Mouse (Mus musculus): ENCODE measurements around the gene Rac3. TPM values are rescaled to one million over a fixed set of nuclear protein-coding genes. Genes with fewer than 3 reads are reported as not detected.
"Not testable (repeated sequence)": the region's sequence is repeated elsewhere in the genome, so short reads cannot be mapped to it uniquely, and the experiment has no call there.

Gene Rac3
- total RNA-seq (2021) = 1 to 10 TPM; 1.3 to 1.6 TPM
- long read RNA-seq, experiment 1 = 0 reads
- long read RNA-seq, experiment 2 = 0 reads

DNA sequence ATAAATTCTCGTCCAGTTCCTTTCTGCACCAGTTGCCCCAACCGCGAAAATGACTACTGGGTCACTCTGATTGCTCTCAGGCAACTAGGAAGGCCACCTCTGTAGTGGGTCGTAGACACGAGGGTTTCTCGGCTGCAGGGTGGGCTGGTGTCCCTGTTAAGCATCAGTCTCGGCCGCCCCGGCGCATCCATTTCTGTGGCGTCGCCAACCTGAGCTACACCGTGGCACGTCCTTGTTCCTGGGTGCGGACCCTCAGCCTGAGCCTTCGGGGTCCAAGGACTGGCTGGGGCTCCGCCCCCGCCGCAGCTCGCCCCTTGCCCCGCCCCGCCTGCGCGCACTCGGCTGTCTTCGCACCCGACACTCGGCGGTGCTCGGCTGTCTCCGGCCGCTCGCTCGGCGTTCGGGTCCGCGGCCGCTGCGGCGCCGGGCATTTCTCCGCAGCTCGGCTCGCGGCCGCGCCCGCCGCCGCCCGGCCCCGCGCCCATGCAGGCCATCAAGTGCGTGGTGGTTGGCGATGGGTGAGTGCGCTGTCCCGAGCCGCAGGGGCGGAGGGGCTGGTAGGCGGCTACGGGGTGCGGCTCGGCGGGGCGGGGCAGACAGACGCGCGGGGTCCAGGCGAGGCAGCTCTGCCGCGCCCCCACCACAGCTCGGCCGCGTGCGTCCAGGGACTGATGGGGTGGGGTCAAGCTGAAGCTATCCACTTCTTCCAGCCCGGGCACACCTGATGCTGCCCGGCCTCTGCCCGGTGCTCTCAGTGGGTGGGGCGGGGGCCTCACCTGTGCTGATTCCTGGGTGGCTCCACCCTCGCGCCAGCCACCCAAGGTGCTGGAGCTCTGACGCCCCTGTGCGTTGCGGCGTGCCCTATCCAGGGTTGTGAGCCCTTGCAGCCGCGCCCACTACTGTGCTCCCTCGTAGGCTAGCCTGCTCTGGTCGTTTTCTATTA is at the start of gene Rac3:
Gene Rac3 (plus strand): TSS at position 347 of the 943 bp plus-strand sequence.
- DNase-seq = peak; percentile 75 to 76
- intact Hi-C loops (cut with DNase I) = loop anchor here (5.0 kb wide), 1 partner anchor 181 kb away; no protein-coding TSS in a partner anchor

DNA sequence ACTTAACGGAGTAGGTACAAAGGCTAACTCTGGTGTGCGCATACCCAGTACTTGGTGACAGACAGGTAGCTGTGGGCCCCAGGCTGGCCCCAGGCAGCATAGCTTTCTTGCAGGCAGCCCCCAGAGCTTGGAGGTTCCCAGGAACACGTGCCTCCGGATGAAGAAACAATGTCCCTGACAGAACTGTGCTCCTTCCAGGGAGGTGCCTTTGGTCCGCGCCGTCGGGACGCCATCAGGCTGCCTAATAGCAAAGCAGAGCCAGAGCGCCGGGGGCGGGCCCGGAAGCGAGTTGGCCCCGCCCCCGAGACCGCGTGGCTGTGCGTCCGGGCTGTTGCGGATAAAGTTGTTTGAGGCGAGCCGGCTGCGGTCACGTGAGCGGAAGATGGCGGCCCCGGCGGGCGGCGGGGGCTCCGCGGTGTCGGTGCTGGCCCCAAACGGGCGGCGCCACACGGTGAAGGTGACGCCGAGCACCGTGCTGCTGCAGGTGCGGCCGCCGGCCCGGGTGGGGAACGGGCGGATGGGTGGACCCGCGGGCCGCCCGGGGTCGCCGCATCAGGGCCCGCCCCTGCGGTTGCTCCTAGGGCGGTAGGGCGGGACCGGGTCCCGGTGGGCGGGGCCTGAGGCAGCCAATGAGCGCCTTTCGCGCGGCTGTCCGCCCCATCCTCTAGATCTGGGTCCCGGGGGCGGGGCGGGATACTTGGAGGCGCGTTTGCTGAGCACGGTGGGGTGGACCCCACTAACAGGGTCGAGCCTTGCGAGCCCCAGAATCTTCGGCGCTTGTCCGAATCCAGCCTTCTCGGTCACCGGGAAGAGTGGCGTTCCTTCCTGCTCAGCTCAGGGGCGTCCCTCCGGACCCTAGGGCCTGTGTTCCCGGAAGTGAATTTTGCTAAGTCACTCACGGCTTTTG is 48.3 kb upstream of the Rac3 start, which contains the start of gene Aspscr1:
Gene Aspscr1 (plus strand): TSS at position 287 of the 907 bp plus-strand sequence.
- peak; percentile 96 to 97 for DNase-seq
- intact Hi-C loops (cut with DNase I) = no loop called here

- intact Hi-C loops (cut with DNase I) = loop anchor here (2.0 kb wide), 1 partner anchor 49 kb away; the partner anchor contains the start of gene Sirt7
- no peak for DNase-seq
Measured at GRCm38 (mm10) chr11:120673594-120674122, 47.6 kb upstream of the Rac3 start.

DNA sequence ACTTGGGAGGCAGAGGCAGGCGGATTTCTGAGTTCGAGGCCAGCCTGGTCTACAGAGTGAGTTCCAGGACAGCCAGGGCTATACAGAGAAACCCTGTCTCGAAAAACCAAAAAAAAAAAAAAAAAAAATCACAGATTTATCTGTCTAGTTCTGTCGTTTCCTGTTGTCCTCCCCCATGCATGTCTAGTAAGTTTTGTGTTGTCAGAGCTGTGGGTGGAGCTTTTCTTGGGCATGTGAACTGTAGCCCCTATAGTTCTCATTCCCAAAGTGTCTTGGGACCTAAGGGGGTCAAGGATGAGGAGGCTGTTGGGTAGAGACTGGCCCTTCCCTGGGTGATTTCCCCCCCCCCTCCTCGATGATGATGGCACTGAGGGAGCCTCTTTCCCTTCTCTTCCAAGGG is 45.4 kb upstream of the Rac3 start:
- intact Hi-C loops (cut with DNase I) = loop anchor here (2.0 kb wide), 1 partner anchor 51 kb away; the partner anchor contains the start of gene Sirt7
- DNase-seq = not testable (repeated sequence)

- intact Hi-C loops (cut with DNase I) = no loop called here
- no peak for DNase-seq
Measured at GRCm38 (mm10) chr11:120676951-120677350, 44.3 kb upstream of the Rac3 start.

- intact Hi-C loops (cut with DNase I) = no loop called here
Measured at GRCm38 (mm10) chr11:120679909-120680308, 41.4 kb upstream of the Rac3 start.

GRCm38 (mm10) chr11:120682683-120683082 is 38.6 kb upstream of the Rac3 start:
- intact Hi-C loops (cut with DNase I) = no loop called here
- DNase-seq = no peak

More at GRCm38 (mm10) chr11:120679909-120680308, 41.4 kb upstream of the Rac3 start:
- DNase-seq = peak; percentile 30 to 49

DNA sequence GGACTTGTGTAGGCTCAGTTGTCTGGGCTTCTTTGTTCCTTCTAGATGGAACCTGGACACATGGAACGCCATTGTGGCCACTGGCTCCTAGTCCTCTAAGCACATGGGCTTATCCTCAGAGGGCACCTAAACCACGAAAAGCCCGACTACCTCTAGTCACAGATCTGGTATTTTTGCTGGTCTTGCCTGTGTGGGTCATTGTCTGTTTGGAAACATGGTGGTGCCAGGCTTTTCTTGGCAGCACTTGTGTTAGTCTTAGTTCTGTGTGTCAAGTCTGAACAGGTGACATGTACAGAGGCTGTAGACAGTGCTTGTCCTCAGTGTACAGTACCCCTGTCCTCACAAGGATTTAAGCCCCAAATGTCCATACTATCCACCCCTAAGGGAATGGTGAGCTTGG is 37.7 kb upstream of the Rac3 start:
- intact Hi-C loops (cut with DNase I) = no loop called here
- no peak for DNase-seq

- intact Hi-C loops (cut with DNase I) = no loop called here
- DNase-seq = no peak
Measured at GRCm38 (mm10) chr11:120684086-120684485, 37.2 kb upstream of the Rac3 start.

GRCm38 (mm10) chr11:120684660-120685059 is 36.6 kb upstream of the Rac3 start:
- intact Hi-C loops (cut with DNase I) = no loop called here

DNA sequence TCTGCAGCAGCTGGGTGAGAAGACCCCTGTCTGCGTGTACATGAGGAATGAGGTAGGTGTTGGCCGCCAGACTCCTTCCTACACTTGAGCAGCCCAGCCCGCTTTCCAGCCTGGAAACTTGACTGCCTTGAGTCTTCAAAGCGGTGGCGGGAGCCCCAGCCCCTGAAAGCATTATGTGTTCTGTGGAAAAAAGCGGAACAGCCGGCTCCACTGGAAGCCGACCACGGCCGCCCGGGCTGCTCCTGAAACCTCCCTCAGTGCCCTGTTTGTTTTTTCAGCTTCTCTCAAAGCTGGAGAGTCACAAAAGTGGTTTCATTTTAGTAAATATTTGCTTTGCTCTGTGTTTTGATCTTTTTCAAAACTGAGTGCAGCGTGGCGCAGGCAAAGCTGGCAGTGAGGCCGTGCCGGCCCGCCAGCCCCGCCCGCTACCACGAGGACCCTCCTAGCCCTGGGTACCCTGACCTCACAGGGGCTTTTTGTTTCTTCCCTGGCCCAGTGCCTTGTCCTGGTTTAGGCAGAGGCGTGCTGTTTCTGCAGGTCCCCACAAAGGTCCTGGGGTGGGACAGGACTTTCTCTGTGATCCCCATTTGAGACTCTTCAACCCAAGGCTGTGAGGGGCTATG is 34.5 kb upstream of the Rac3 start:
- no peak for DNase-seq
- intact Hi-C loops (cut with DNase I) = no loop called here

More at GRCm38 (mm10) chr11:120684660-120685059, 36.6 kb upstream of the Rac3 start:
- DNase-seq = no peak

DNA sequence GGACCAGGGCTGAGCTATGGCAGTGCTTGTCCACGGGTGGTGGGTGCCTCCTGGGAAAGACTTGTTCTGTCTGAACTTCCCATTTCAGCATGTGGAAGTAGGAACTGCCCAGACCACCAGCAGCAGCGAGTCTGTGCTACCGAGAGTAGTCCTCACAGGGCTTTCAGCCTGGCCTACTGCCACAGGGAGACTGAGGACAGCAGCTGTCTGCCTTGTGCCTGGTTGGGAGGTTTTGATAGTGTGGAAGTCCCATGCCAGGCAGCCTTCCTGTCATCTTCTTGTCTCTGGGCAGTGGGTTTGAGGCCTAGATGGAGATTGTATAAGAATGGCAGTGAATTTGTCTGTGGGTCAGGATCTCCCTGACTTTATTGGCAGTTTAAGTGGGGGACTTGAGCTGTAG is 31.9 kb upstream of the Rac3 start:
- DNase-seq = no peak
- intact Hi-C loops (cut with DNase I) = no loop called here

- intact Hi-C loops (cut with DNase I) = no loop called here
- peak in 1 of 2 experiments; percentile 34 for DNase-seq
Measured at GRCm38 (mm10) chr11:120692471-120693011, 28.7 kb upstream of the Rac3 start.

GRCm38 (mm10) chr11:120693461-120693860 is 27.8 kb upstream of the Rac3 start:
- no peak for DNase-seq
- intact Hi-C loops (cut with DNase I) = no loop called here

DNA sequence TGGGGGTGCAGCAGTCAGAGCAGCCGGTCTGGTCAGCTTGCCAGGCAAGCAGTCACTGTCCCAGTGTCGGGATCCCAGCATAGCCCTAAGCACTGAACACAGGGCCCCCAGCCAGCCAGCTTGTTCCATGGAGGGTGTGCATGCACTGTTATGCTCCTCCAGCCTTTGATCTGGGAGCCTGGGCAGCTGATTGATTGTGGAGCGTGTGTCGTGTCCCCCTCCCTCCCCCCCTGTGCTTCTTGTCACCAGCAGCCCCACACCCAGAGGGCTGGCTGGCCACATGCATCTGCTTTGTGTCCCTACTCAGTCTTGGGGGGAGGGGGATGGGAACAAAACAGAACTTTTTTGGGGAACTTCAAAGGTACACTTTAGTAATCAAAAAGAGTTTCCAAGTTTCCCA is 26.1 kb upstream of the Rac3 start:
- intact Hi-C loops (cut with DNase I) = no loop called here
- no peak for DNase-seq

DNA sequence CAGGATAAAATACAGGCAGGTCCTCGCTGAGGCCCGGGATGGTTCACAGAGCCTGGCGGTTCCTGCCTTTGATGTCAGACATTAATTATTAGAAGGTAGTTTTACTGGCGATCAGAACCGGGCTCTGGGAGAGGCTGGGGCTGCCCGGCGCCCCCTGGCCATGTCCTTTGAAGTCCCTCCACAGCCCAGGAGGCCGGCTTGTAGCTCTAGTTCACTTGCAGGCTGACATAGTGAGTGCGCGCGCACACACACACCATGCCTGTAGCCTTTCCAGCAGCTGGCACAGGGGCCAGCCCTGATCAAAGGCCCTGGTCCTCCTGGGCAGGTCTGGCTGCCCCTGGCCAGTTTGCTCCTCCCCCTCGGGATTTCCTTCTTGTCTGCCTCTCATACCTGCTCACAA is 25.6 kb upstream of the Rac3 start:
- no peak for DNase-seq
- intact Hi-C loops (cut with DNase I) = no loop called here

GRCm38 (mm10) chr11:120696568-120696967 is 24.7 kb upstream of the Rac3 start:
- intact Hi-C loops (cut with DNase I) = no loop called here
- no peak for DNase-seq

DNA sequence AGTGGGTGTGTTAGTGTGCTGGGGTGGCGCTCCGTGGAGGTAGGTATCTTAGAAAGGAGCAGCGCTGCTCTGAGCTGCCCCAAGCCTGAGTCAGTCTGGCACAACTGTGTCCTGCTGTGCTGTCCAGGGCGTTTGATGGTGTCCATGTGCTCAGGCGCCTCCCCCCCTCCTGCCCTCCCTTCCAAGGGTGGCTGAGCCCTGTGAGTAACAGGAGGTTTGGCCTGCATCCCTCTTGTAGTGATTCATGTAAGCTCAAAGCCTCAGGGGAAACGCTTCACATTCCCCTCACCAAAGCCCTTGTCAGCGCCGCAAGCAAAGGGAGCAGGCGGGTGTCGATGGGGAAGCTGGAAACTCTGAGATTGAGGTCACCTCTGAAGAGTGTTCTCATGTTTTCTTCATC is 23.5 kb upstream of the Rac3 start:
- peak; percentile 52 to 69 for DNase-seq
- intact Hi-C loops (cut with DNase I) = no loop called here

GRCm38 (mm10) chr11:120703696-120704454 is 17.4 kb upstream of the Rac3 start:
- no peak for DNase-seq
- intact Hi-C loops (cut with DNase I) = no loop called here
